Mouse (Mus musculus) myocyte (in vitro differentiated cells): ENCODE data around the gene Dcaf5. TPM values are rescaled to one million over a fixed set of nuclear protein-coding genes. Genes with fewer than 3 reads are reported as not detected.

ENCODE experiments used
- H3K27me3 ChIP-seq: one replicate; pipeline ENCODE4 v1.6.1; 2011; ENCODE audit not compliant: control insufficient read depth, insufficient read depth, insufficient read length
- H3K36me3 ChIP-seq: one replicate; pipeline ENCODE4 v1.6.1; 2011; ENCODE audit not compliant: control insufficient read depth, insufficient read depth
- H3K4me2 ChIP-seq: one replicate; pipeline ENCODE4 v1.6.1; 2011; ENCODE audit warnings: low read depth, control low read depth
- H3K4me3 ChIP-seq: one replicate; pipeline ENCODE4 v1.5.1; 2011; ENCODE audit warnings: mild to moderate bottlenecking, control low read depth, moderate library complexity
- H3K79me2 ChIP-seq: one replicate; pipeline ENCODE4 v1.6.1; 2011; ENCODE audit not compliant: control insufficient read depth, insufficient read depth
- H3ac ChIP-seq: one replicate; pipeline ENCODE4 v1.6.1; 2011; ENCODE audit not compliant: control insufficient read depth, insufficient read length
- CEBPB ChIP-seq: IDR thresholded peaks from 2 replicates; pipeline ENCODE4 v1.6.1; 2011; ENCODE audit warnings: mild to moderate bottlenecking, moderate library complexity; ENCODE audit not compliant: poor library complexity, insufficient read depth, severe bottlenecking
- E2F4 ChIP-seq: IDR thresholded peaks from one replicate; pipeline ENCODE4 v1.6.1; 2011; ENCODE audit warnings: mild to moderate bottlenecking, control low read depth, moderate library complexity; ENCODE audit not compliant: insufficient read depth
- MAX ChIP-seq: IDR thresholded peaks from one replicate; pipeline ENCODE4 v1.6.1; 2011; ENCODE audit warnings: low read depth, mild to moderate bottlenecking, control low read depth
- MYOD1 ChIP-seq, 3 experiments: IDR thresholded peaks; one replicate each; pipeline ENCODE4 v1.6.1; 2011; ENCODE audit warnings: control low read depth in 2 of 3, low read depth in 2 of 3, mild to moderate bottlenecking in 2 of 3, moderate library complexity in 1 of 3; ENCODE audit not compliant: insufficient read length in 2 of 3, control insufficient read depth in 1 of 3
- MYOG ChIP-seq, 3 experiments: IDR thresholded peaks; one replicate each; pipeline ENCODE4 v1.6.1; 2011; ENCODE audit warnings: control low read depth in 2 of 3, low read depth in 2 of 3, mild to moderate bottlenecking in 2 of 3; ENCODE audit not compliant: insufficient read length in 2 of 3, control insufficient read depth in 1 of 3, insufficient read depth in 1 of 3
- POLR2A ChIP-seq: IDR thresholded peaks from one replicate; pipeline ENCODE4 v1.6.1; 2011; ENCODE audit warnings: low read depth, mild to moderate bottlenecking, control low read depth, moderate library complexity; ENCODE audit not compliant: insufficient read length
- POLR2AphosphoS2 ChIP-seq: IDR thresholded peaks from one replicate; pipeline ENCODE4 v1.6.1; 2011; ENCODE audit warnings: low read depth, control low read depth; ENCODE audit not compliant: insufficient read length
- REST ChIP-seq: IDR thresholded peaks from one replicate; pipeline ENCODE4 v1.6.1; 2011; ENCODE audit warnings: mild to moderate bottlenecking, control low read depth, moderate library complexity; ENCODE audit not compliant: insufficient read depth, insufficient read length
- SRF ChIP-seq: IDR thresholded peaks from one replicate; pipeline ENCODE4 v1.6.1; 2011; ENCODE audit warnings: low read depth; ENCODE audit not compliant: control insufficient read depth, insufficient read length
- TCF12 ChIP-seq: IDR thresholded peaks from one replicate; pipeline ENCODE4 v1.6.1; 2011; ENCODE audit warnings: mild to moderate bottlenecking, control low read depth; ENCODE audit not compliant: poor library complexity, insufficient read depth, severe bottlenecking
- TCF3 ChIP-seq: IDR thresholded peaks from one replicate; pipeline ENCODE4 v1.6.1; 2011; ENCODE audit warnings: low read depth, control low read depth; ENCODE audit not compliant: insufficient read length
- USF1 ChIP-seq: IDR thresholded peaks from one replicate; pipeline ENCODE4 v1.6.1; 2011; ENCODE audit warnings: low read depth, mild to moderate bottlenecking, control low read depth, moderate library complexity
- polyA plus RNA-seq: library from polyadenylated mRNA; unstranded; fragments of >200 nt; fragmentation: generic; extraction: Trizol; gene quantifications from one replicate; pipeline ENCODE4 v1.2.1, GENCODE M21; 2012; ENCODE audit warnings: missing spikeins

Dcaf5 gene
- polyA plus RNA-seq, 1 experiment: 17.7 TPM

DNA sequence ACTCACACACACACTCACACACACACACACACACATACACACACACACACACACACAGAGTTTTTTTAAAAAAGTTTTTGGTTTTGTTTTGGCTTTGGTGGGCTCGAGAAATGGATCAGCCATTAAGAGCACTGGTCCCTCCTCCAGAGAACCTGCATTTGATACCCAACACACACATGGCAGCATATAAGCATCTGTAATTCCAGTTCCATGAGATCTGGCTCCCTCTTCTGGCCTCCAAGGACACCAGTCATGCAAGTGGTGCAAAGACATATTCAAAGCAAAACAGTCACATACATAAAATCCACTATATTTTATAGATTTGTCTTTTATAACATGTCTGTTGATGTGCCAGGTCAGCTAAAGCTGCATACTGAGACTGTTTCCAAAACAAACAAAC, 58.8 kb downstream of the Dcaf5 start:
- no peak overlapping the region for H3K4me3 ChIP-seq
- no peaks in the 10 kb centered on the region for H3K27me3 ChIP-seq
- H3K4me2 ChIP-seq: no peak overlapping the region
- no peak overlapping the region for H3ac ChIP-seq
- TF ChIP-seq CEBPB (no peak), MYOG (IDR thresholded peaks at IDR 0.05; ENCODE audit: control insufficient read depth in 1 of 3, insufficient read depth in 1 of 3, insufficient read length in 2 of 3, low read depth in 2 of 3) (no peak), TCF3 (no peak), POLR2A (no peak), REST (no peak), E2F4 (no peak), MYOD1 (IDR thresholded peaks at IDR 0.05; ENCODE audit: control insufficient read depth in 1 of 3, insufficient read length in 2 of 3, low read depth in 2 of 3) (no peak), USF1 (no peak), SRF (no peak), MAX (no peak), POLR2AphosphoS2 (no peak), TCF12 (no peak)
- H3K36me3 ChIP-seq: peaks cover 29% of the 10 kb centered on the region
- peaks cover 6% of the 10 kb centered on the region for H3K79me2 ChIP-seq

DNA sequence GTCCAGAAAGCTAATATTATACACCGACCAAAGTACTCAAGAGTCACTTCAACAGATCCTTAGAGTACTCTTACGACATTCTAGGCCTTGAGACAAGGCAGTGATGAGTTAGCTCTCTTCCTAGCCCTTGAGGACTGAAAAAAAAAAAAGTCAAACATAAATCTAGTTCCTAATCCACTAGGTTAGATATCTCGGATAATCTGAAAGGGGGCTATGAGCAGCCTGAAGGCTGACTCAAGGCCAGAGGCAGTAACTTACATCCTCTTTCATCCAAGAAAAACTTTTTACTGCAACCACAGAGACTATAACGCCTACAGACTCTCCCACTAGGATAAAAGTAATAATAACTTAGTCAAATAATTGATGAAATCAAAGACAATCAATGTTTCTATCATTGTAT, 60.7 kb downstream of the Dcaf5 start:
- H3K27me3 ChIP-seq: no peaks in the 10 kb centered on the region
- H3K36me3 ChIP-seq: peaks cover 21% of the 10 kb centered on the region
- TF ChIP-seq POLR2AphosphoS2 (no peak), E2F4 (no peak), USF1 (no peak)
- no peak overlapping the region for H3K4me3 ChIP-seq
- no peak overlapping the region for H3ac ChIP-seq
- H3K79me2 ChIP-seq: no peaks in the 10 kb centered on the region
- H3K4me2 ChIP-seq: no peak overlapping the region

GRCm38 (mm10) chr12:80374736-80375135, 61.7 kb downstream of the Dcaf5 start:
- no peak overlapping the region for H3ac ChIP-seq
- H3K27me3 ChIP-seq: no peaks in the 10 kb centered on the region
- H3K4me2 ChIP-seq: no peak overlapping the region
- TF ChIP-seq CEBPB: no peak
- TF ChIP-seq E2F4: no peak
- no peak for TF ChIP-seq MAX
- TF ChIP-seq MYOD1 (IDR thresholded peaks at IDR 0.05; ENCODE audit: control insufficient read depth in 1 of 3, insufficient read length in 2 of 3, low read depth in 2 of 3): peak in 1 of 3 experiments; percentile 53
- TF ChIP-seq SRF: peak; percentile 63
- no peak for TF ChIP-seq TCF12
- TF ChIP-seq MYOG (IDR thresholded peaks at IDR 0.05; ENCODE audit: control insufficient read depth in 1 of 3, insufficient read depth in 1 of 3, insufficient read length in 2 of 3, low read depth in 2 of 3): peak in 1 of 3 experiments; percentile 35
- H3K4me3 ChIP-seq: no peak overlapping the region
- H3K79me2 ChIP-seq: no peaks in the 10 kb centered on the region
- peaks cover 21% of the 10 kb centered on the region for H3K36me3 ChIP-seq

- no peaks in the 10 kb centered on the region for H3K27me3 ChIP-seq
- no peak overlapping the region for H3ac ChIP-seq
- H3K4me3 ChIP-seq: no peak overlapping the region
- no peak overlapping the region for H3K4me2 ChIP-seq
- peaks cover 1% of the 10 kb centered on the region for H3K79me2 ChIP-seq
- TF ChIP-seq CEBPB: no peak
- no peak for TF ChIP-seq POLR2AphosphoS2
- TF ChIP-seq MAX: no peak
- no peak for TF ChIP-seq MYOG (IDR thresholded peaks at IDR 0.05; ENCODE audit: control insufficient read depth in 1 of 3, insufficient read depth in 1 of 3, insufficient read length in 2 of 3, low read depth in 2 of 3)
- no peak for TF ChIP-seq E2F4
- no peak for TF ChIP-seq SRF
- no peak for TF ChIP-seq TCF12
- TF ChIP-seq REST: no peak
- no peak for TF ChIP-seq TCF3
- TF ChIP-seq POLR2A: no peak
- no peak for TF ChIP-seq MYOD1 (IDR thresholded peaks at IDR 0.05; ENCODE audit: control insufficient read depth in 1 of 3, insufficient read length in 2 of 3, low read depth in 2 of 3)
- TF ChIP-seq USF1: no peak
- H3K36me3 ChIP-seq: peaks cover 21% of the 10 kb centered on the region
These were observed 63.5 kb downstream of the Dcaf5 start for GRCm38 (mm10) chr12:80372946-80373345.

DNA sequence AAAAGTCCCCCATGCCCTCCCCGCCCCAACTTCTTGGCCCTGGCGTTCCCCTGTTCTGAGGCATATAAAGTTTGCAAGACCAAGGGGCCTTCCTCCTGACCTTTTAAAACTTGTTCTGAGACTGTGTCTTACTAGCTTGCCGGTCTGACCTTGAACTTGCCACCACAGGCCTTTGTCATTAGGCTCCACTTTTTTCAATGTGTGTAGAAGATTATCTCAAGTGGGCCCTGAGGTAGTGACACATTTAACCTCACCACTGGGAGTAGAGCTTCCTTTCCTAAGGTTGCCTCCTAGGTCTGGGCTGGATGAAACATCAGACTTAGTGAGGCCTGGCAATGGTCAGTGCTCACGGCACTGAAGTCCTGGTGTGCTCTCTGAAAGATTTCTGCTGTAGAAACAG, 69.2 kb downstream of the Dcaf5 start:
- TF ChIP-seq POLR2AphosphoS2 (no peak), TCF3 (no peak), MYOD1 (IDR thresholded peaks at IDR 0.05; ENCODE audit: control insufficient read depth in 1 of 3, insufficient read length in 2 of 3, low read depth in 2 of 3) (no peak), CEBPB (no peak), MAX (no peak), SRF (no peak), MYOG (IDR thresholded peaks at IDR 0.05; ENCODE audit: control insufficient read depth in 1 of 3, insufficient read depth in 1 of 3, insufficient read length in 2 of 3, low read depth in 2 of 3) (no peak), TCF12 (no peak), USF1 (no peak), POLR2A (no peak), E2F4 (no peak), REST (no peak)
- H3K4me3 ChIP-seq: no peak overlapping the region
- H3K4me2 ChIP-seq: peak overlapping the region; percentile 98
- peaks cover 10% of the 10 kb centered on the region for H3K36me3 ChIP-seq
- H3K27me3 ChIP-seq: no peaks in the 10 kb centered on the region
- peaks cover 11% of the 10 kb centered on the region for H3K79me2 ChIP-seq
- H3ac ChIP-seq: no peak overlapping the region
